8 mouse cellular contexts compared by ENCODE assay signal in genomic region chr8:13530941-13531340, GRCm38 (mm10). TPM values are rescaled to one million over a fixed set of nuclear protein-coding genes. Genes with fewer than 3 reads are reported as not detected.
DNase-seq lines count a peak whose midpoint lies in the region; ATAC-seq and TF ChIP-seq lines count a peak whose summit lies in the region.

No protein-coding gene starts in this region.

- H3K27me3 ChIP-seq in kidney, embryonic 15.5 days = no peaks in the 10 kb centered on the region
- H3K27me3 ChIP-seq in liver, postnatal 0 days (ENCODE audit: insufficient read depth, low read length) = no peaks in the 10 kb centered on the region

- peaks cover 41% of the 10 kb centered on the region for H3K4me1 ChIP-seq in kidney, embryonic 15.5 days
- peaks cover 6% of the 10 kb centered on the region for H3K4me1 ChIP-seq in liver, postnatal 0 days (ENCODE audit: insufficient read depth)

- H3K4me3 ChIP-seq in kidney, embryonic 15.5 days (replicated peaks) = no peak overlapping the region
- H3K4me3 ChIP-seq in liver, postnatal 0 days (ENCODE audit: low read depth, low read length) = no peak overlapping the region

- TF ChIP-seq EP300 in liver, postnatal 0 days (IDR thresholded peaks at IDR 0.05; ENCODE audit: low read depth) = peak; percentile 76

- H3K9ac ChIP-seq in kidney, embryonic 15.5 days = no peak overlapping the region
- no peak overlapping the region for H3K9ac ChIP-seq in liver, postnatal 0 days (replicated peaks)

- ATAC-seq in frontal cortex, adult (ENCODE audit: low TSS enrichment) = no peak
- peak; percentile 90 for ATAC-seq in kidney, embryonic 15.5 days (replicated peaks; ENCODE audit: low FRiP score)
- peak; percentile 84 for ATAC-seq in liver, postnatal 0 days

- WGBS in kidney, embryonic 15.5 days = 24% methylated on average over 5 of the region's 5 CpGs
- WGBS in liver, postnatal 0 days (ENCODE audit: insufficient replicate concordance) = 37% methylated on average over 5 of the region's 5 CpGs

- H3K27ac ChIP-seq in kidney, embryonic 15.5 days = peak overlapping the region; percentile 84
- no peak overlapping the region for H3K27ac ChIP-seq in liver, postnatal 0 days (ENCODE audit: low read depth)

- no peak for TF ChIP-seq CTCF in liver, postnatal 0 days (IDR thresholded peaks at IDR 0.05; ENCODE audit: low read depth)

- DNase-seq in frontal cortex, adult 2 months (ENCODE audit: extremely low spot score in 1 of 2, low spot score in 1 of 2) = peak; percentile 31 to 62
- peak; percentile 96 for DNase-seq in cerebellum, adult 9-11 months
- peak; percentile 95 to 97 for DNase-seq in heart, adult 9 months (ENCODE audit: low spot score in 2 of 2)
- peak; percentile 68 for DNase-seq in liver, postnatal 0 days
- peak; percentile 93 for DNase-seq in retina, postnatal 1 day
- DNase-seq in c-Kit-positive CD71-positive TER-119-positive erythroid progenitor cells, embryonic 14.5 days (ENCODE audit: low spot score) = no peak

- H3K36me3 ChIP-seq in kidney, embryonic 15.5 days = no peaks in the 10 kb centered on the region
- no peaks in the 10 kb centered on the region for H3K36me3 ChIP-seq in liver, postnatal 0 days (replicated peaks; ENCODE audit: insufficient read depth, low read length)

- peaks cover 3% of the 10 kb centered on the region; the same call in 1 of the 2 replicates for H3K9me3 ChIP-seq in kidney, embryonic 15.5 days (replicated peaks)
- H3K9me3 ChIP-seq in liver, postnatal 0 days (ENCODE audit: low read length) = no peaks in the 10 kb centered on the region; the same call in 1 of the 2 replicates

- no peak overlapping the region for H3K4me2 ChIP-seq in kidney, embryonic 15.5 days
- no peak overlapping the region for H3K4me2 ChIP-seq in liver, postnatal 0 days (ENCODE audit: low read depth, low read length)

RNA-seq across cellular contexts. Expression of gene 1700029H14Rik, which starts 31.3 kb away (rescaled TPM):
- 0.14 TPM in 1 of 2 replicates, not detected in the other for polyA plus RNA-seq in frontal cortex, adult 2 months (2012; rRNA removed)
- not detected in 2 replicates for polyA plus RNA-seq in kidney, embryonic 15.5 days (2015; fragmentation: Nextera tagmentation; extraction: Ambion mirVana)
- polyA plus RNA-seq in liver, postnatal 0 days (2015; fragmentation: Nextera tagmentation; extraction: Ambion mirVana) = not detected in 2 replicates

RNA-seq across cellular contexts. Expression of gene Gas6, which starts 36.7 kb away (rescaled TPM):
- polyA plus RNA-seq in frontal cortex, adult 2 months (2012; rRNA removed) = 86.0 and 90.9 TPM in 2 replicates
- polyA plus RNA-seq in kidney, embryonic 15.5 days (2015; fragmentation: Nextera tagmentation; extraction: Ambion mirVana) = 52.2 and 55.3 TPM in 2 replicates
- 9.0 and 9.3 TPM in 2 replicates for polyA plus RNA-seq in liver, postnatal 0 days (2015; fragmentation: Nextera tagmentation; extraction: Ambion mirVana)
